Mouse (Mus musculus): ENCODE measurements around the gene Gm10553. TPM values are rescaled to one million over a fixed set of nuclear protein-coding genes. Genes with fewer than 3 reads are reported as not detected.
"Not testable (repeated sequence)": the region's sequence is repeated elsewhere in the genome, so short reads cannot be mapped to it uniquely, and the experiment has no call there.

The Gm10553 gene
- not detected for total RNA-seq (2021)
- long read RNA-seq, experiment 1 = 0 reads
- long read RNA-seq, experiment 2 = 0 reads

DNA sequence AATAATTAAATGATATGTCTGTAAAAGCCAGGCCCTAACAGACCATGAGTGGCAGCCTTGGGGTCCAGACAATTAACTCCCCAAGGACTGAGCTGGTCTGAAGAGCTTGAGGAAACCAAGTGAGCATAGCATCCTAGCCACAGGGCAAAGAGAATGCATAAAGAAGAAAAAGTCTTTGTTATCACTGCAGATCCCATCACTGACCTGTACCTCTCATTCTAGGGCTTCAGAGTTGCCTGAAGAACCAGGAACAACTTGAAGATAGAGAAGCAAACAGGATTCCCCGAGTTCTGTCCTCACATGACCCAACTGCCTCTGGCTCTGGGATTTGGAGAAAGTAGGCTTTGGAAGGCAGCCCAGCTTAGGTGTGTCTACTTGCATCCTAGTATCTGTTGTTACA, at the start of gene Gm10553:
Gene Gm10553 (plus strand): TSS at position 301 of the 400 bp plus-strand sequence.
- not testable (repeated sequence) for DNase-seq (ENCODE audit: low spot score)

DNA sequence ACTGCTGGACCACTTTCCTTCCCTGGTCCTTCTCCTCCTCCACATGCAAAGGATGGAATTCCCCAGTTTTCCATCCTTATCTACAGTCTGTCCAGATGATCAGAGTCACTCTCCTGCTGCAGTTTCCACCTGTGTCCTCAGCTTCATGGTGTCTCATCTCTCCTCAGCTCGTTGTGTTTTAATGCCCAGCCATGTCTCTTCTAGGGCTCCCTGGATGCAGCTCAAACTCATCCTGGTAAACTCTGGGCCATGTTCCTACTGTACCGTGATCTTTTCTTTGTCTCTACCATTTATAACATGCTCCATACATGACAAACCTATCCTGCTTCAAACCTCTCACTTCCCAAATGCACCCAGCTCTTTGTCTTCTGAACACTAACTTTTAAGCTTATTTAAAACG, 28.3 kb upstream of the Gm10553 start:
- not testable (repeated sequence) for DNase-seq (ENCODE audit: low spot score)

DNA sequence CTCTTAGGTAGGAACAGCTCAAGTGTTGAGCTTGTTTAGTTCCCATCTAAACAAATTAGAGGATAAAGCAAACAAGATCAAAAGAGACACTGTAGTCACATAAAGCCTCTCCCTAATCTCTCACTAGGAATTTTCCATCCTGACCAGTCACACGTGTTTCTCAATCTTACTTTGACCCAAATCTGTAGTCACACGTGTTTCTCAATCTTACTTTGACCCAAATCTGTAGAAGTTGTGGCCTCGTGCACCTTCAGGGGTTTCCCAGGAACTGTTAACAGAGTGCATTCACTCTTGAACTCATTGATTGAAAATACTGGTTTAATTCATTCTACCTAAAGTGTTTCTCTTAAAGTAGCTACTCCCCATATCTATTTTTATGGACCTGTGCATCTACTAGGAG, 26.9 kb upstream of the Gm10553 start:
- not testable (repeated sequence) for DNase-seq (ENCODE audit: low spot score)

DNA sequence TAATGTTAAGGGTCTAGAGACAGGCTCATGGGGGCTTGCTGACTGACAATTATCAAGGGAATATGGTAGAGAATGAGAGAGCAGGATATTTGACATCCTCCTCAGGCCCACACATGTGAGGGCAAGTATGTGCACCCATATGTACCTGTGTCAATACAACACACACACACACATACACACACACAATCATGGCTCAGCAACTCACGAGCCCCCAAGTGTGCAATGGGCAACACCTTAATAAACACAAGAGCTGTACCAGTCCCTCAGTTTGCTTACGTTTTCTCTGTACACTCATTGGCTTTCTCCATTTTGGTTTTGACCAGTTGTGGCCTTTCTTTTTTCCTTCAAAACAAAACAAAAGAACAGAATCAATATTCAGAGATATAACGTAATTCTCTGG, 15.2 kb upstream of the Gm10553 start:
- not testable (repeated sequence) for DNase-seq (ENCODE audit: low spot score)

GRCm38 (mm10) chr1:85086211-85086610, 13.8 kb upstream of the Gm10553 start:
- DNase-seq (ENCODE audit: low spot score) = not testable (repeated sequence)

DNA sequence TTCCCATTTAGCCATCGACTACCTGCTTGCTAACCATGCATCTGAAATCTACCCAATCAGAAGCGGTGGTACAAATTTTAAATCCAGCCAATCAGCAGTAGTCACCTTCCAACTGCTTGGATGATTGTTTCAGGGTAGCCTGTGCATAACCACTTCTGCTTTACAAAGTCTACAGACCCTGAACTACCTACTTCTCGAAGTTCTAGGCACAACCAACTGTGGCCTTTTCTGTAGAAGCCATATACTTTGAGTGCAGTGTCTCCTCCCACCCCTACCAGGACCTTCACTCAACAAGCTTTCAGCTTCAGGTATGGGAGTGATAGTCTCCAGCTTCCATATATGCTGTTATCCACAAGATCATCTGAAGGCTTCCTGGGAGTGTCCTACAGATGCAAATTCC, 7.8 kb upstream of the Gm10553 start:
- DNase-seq (ENCODE audit: low spot score) = not testable (repeated sequence)

DNA sequence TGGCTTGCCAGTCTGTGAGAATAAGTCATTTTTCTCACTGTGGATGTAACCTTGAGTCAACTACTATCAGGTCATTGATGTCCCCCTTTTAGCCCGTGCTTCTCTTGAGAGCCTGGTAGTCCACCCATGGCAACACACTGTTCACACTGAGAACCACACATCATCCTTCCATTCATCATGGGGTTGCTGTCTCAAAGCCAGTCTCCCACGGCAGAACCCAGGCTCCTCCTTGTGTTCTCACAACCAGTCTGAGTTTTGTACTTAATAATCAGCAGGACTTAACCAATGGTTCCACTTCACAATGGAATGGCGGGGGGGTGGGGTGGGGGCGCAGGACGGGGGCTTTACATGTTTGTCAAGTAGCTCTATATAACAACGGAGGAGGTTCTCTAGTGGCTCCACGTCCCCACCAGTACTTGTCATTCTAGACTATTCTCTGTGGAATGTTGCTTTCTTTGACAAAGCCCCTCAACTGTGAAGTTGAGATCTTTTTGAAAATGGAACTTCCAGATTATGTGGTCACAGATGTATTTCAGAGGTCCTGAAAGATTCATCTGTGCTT, 6.9 kb upstream of the Gm10553 start:
- DNase-seq (ENCODE audit: low spot score) = not testable (repeated sequence)

- not testable (repeated sequence) for DNase-seq (ENCODE audit: low spot score)
Measured at GRCm38 (mm10) chr1:85099081-85099480, 883 bp upstream of the Gm10553 start.

DNA sequence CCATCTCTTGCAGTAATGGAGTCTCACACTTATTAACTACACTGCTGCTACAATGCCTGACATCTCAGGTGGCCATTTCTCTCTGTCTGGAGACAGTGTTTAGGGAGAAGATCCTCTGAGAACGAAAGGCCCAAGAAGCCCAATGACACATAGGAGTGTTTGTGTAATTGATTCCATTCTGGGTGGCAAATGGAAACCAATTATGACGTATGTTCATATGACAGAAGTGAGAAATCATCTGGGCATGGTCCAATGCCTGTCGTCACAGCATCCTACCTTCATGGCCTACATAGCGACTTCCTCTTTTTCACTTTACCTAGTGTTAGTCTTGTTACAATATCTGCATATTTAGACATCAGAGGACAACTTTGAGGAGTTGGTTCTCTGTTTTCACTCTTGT, 1.8 kb downstream of the Gm10553 start:
- not testable (repeated sequence) for DNase-seq (ENCODE audit: low spot score)

DNA sequence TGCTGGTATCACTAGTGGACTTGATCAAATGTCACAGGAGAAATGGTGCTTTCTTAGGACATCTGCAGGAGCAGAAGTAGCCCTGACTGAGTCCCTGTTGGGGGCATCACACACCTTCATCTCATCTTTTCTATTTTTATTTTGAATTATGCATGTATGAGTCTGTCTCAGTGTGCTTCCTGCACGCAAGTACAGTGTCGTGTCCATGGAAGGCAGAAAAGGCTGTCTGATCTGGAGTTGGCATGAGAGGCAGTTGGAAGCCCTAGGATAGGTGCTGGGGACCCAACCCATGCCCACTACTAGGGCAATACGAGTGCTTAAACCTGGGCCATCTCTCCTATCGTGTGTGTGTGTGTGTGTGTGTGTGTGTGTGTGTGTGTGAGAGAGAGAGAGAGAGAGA, 5.4 kb downstream of the Gm10553 start:
- DNase-seq (ENCODE audit: low spot score) = not testable (repeated sequence)

- DNase-seq (ENCODE audit: low spot score) = not testable (repeated sequence)
Measured at GRCm38 (mm10) chr1:85106013-85106412, 6.0 kb downstream of the Gm10553 start.

- not testable (repeated sequence) for DNase-seq (ENCODE audit: low spot score)
Measured at GRCm38 (mm10) chr1:85109753-85110152, 9.8 kb downstream of the Gm10553 start, which contains the start of gene A530032D15Rik. TSS of gene A530032D15Rik (minus strand) at chr1:85109853.

DNA sequence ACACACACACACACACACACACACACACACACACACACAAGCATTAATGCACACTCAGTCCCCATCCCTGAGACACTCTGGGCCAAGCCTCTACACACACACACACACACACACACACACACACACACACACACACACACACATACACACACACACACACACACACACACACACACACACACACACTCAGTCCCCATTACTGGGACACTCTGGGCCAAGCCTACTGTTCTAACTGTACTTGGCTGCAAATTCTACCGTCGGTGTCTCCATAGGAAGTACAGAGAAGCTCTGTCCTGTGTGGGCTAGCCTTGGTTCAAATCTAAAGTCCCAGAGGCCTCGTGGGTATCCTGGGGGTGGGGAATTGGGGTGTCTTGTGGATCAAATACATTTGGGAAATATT, 10.9 kb downstream of the Gm10553 start:
- DNase-seq (ENCODE audit: low spot score) = not testable (repeated sequence)

DNA sequence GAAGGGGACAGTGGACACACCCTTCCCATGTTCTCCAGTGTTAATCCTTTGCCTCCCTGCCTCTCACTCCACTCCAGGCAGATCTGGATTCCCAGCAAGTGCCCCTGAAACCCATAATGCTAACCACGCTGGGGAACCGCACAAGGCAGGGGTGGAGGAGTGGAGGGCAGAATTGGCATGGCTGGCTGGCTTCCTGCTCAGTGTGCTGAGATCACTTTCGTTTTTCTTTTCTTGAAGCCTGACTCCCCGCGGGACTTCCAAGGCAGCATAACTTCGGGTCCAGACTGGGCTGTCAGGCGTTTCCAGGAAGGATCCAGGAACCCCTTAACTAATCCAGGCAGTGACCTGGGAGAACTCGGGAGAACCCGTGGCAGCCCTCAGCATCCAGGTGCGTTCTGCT, 11.6 kb downstream of the Gm10553 start:
- DNase-seq (ENCODE audit: low spot score) = not testable (repeated sequence)

- not testable (repeated sequence) for DNase-seq (ENCODE audit: low spot score)
Measured at GRCm38 (mm10) chr1:85112266-85112665, 12.3 kb downstream of the Gm10553 start.

DNA sequence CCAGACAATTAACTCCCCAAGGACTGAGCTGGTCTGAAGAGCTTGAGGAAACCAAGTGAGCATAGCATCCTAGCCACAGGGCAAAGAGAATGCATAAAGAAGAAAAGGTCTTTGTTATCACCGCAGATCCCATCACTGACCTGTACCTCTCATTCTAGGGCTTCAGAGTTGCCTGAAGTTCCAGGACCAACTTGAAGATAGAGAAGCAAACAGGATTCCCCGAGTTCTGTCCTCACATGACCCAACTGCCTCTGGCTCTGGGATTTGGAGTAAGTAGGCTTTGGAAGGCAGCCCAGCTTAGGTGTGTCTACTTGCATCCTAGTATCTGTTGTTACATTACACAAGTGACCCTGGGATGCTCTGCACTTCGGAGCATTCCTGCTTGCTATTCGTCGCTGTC, 12.9 kb downstream of the Gm10553 start:
- not testable (repeated sequence) for DNase-seq (ENCODE audit: low spot score)

DNA sequence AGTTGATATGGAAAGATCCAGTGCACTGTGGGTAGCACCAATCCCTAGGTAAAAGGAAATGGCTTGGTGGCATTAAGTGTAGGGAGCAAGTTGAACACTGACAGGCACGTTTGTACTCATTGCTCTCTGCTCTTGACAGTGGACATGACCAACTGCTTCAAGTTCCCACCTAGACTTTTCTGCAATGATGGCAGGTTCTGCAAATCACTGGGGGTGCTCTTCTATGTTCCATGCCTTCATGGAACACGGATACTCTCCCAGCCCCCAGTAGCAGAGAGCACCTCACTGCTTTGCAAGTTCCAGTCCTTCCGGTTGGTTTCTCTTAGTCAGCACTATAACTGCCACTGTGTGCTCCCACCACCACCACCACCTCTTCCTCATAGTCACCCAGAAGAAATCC, 14.1 kb downstream of the Gm10553 start:
- not testable (repeated sequence) for DNase-seq (ENCODE audit: low spot score)

GRCm38 (mm10) chr1:85114666-85115402, 14.9 kb downstream of the Gm10553 start:
- DNase-seq (ENCODE audit: low spot score) = not testable (repeated sequence)

GRCm38 (mm10) chr1:85117537-85117936, 17.6 kb downstream of the Gm10553 start:
- not testable (repeated sequence) for DNase-seq (ENCODE audit: low spot score)

- not testable (repeated sequence) for DNase-seq (ENCODE audit: low spot score)
Measured at GRCm38 (mm10) chr1:85118341-85118740, 18.4 kb downstream of the Gm10553 start.

- not testable (repeated sequence) for DNase-seq (ENCODE audit: low spot score)
Measured at GRCm38 (mm10) chr1:85121841-85122240, 21.9 kb downstream of the Gm10553 start.

DNA sequence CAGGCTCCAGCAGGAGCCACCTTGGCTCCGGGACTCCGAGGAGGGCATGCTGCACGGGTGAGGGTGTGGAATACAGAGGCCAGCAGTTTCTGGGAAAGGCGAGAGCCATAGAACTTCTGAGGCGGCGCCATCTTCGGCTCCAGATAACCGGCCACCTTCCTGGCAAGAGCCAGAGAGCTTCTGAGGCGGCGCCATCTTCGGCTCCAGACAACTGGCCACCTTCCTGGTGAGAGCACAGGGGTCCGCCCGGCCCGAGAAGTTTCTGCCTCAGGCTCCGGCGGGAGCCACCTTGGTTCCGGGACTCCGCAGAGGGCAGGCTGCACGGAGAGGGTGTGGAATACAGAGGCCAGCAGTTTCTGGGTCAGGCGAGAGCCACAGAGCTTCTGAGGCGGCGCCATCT, 33.7 kb downstream of the Gm10553 start:
- not testable (repeated sequence) for DNase-seq (ENCODE audit: low spot score)

Data from gastrocnemius, adult 18-20 months (tissue).